Mouse (Mus musculus) limb, embryonic 14.5 days (tissue): Measurements from ENCODE around the gene Olfr826. TPM values are rescaled to one million over a fixed set of nuclear protein-coding genes. Genes with fewer than 3 reads are reported as not detected.

Source experiments
- ATAC-seq: fragments of 200-750 bp; cut with Nextera tagmentation; 2 replicates; pipeline ENCODE4 v1.8.0; 2017; ENCODE audit warnings: low read depth, moderate number of reproducible peaks, moderate TSS enrichment; ENCODE audit not compliant: low FRiP score
- DNase-seq: peaks from one replicate; pipeline ENCODE4 v3.0.0-alpha.2; 2015; ENCODE audit warnings: low spot score
- H3K27ac ChIP-seq: fragments of 300-500 bp; sonication (generic); replicated peaks from 2 replicates; pipeline ENCODE4 v1.5.1; 2014; ENCODE audit warnings: low read depth, mild to moderate bottlenecking, low read length, moderate library complexity, mixed read lengths
- H3K27me3 ChIP-seq: fragments of 300-500 bp; sonication (generic); 2 replicates; pipeline ENCODE4 v1.6.1; 2014; ENCODE audit warnings: low read length, mixed read lengths; ENCODE audit not compliant: control insufficient read depth, insufficient read depth
- H3K36me3 ChIP-seq: fragments of 300-500 bp; sonication (generic); 2 replicates; pipeline ENCODE4 v1.6.1; 2014; ENCODE audit warnings: mild to moderate bottlenecking, low read length, moderate library complexity, mixed read lengths; ENCODE audit not compliant: control insufficient read depth, insufficient read depth
- H3K4me1 ChIP-seq: fragments of 300-500 bp; sonication (generic); 2 replicates; pipeline ENCODE4 v1.6.1; 2014; ENCODE audit warnings: antibody characterized with exemption, low read length, mixed read lengths; ENCODE audit not compliant: control insufficient read depth, insufficient read depth
- H3K4me2 ChIP-seq: fragments of 300-500 bp; sonication (generic); replicated peaks from 2 replicates; pipeline ENCODE4 v1.6.1; 2014; ENCODE audit warnings: low read depth, mild to moderate bottlenecking, low read length, moderate library complexity; ENCODE audit not compliant: severe bottlenecking
- H3K4me3 ChIP-seq: fragments of 300-500 bp; sonication (generic); replicated peaks from 2 replicates; pipeline ENCODE4 v1.5.1; 2014; ENCODE audit warnings: low read length
- H3K9ac ChIP-seq: fragments of 300-500 bp; sonication (generic); 2 replicates; pipeline ENCODE4 v1.6.1; 2014; ENCODE audit warnings: mild to moderate bottlenecking, low read depth, low read length, moderate library complexity; ENCODE audit not compliant: severe bottlenecking
- H3K9me3 ChIP-seq: fragments of 300-500 bp; sonication (generic); 2 replicates; pipeline ENCODE4 v1.6.1; 2016; ENCODE audit warnings: low read length; ENCODE audit not compliant: control insufficient read depth
- POLR2A ChIP-seq: fragments of 200-500 bp; IDR thresholded peaks from 2 replicates; pipeline ENCODE4 v1.8.0; 2012; ENCODE audit warnings: inconsistent platforms, mild to moderate bottlenecking, moderate library complexity, borderline replicate concordance; ENCODE audit not compliant: insufficient read depth, insufficient read length; ENCODE audit errors: extremely low read depth
- WGBS: fragments of 180-500 bp; shearing (Covaris S2); extraction: QIAGEN DNeasy Blood & Tissue Kit; methylation state at CpG from one replicate; pipeline ENCODE4 v1.1.7; 2014; 5-methylcytosine and 5-hydroxymethylcytosine counted together
- polyA plus RNA-seq, 2 experiments: library from polyadenylated mRNA; depleted of rRNA in 1 of 2; stranded (reverse) in 1 of 2; unstranded in 1 of 2; fragments of >200 nt; fragmentation: Nextera tagmentation in 1 of 2; extraction: Ambion mirVana in 1 of 2; gene quantifications; 2 replicates each; pipeline versions ENCODE4 v1.2.1 to v1.2.3; 2012 to 2014

Gene Olfr826
- polyA plus RNA-seq (2012; rRNA removed) (not detected in 2 replicates), polyA plus RNA-seq (2014; fragmentation: Nextera tagmentation; extraction: Ambion mirVana) (not detected in 2 replicates)

- TF ChIP-seq POLR2A = no peak
- 67% methylated on average over 1 of the region's 1 CpGs for WGBS
These were observed at the start of gene Olfr826 for GRCm38 (mm10) chr10:130184086-130184485. Gene Olfr826, minus strand, starts transcription at chr10:130184186.

GRCm38 (mm10) chr10:130232117-130232516, 48.1 kb upstream of the Olfr826 start:
- no peak overlapping the region for H3K9ac ChIP-seq
- no peaks in the 10 kb centered on the region for H3K36me3 ChIP-seq
- H3K4me3 ChIP-seq = no peak overlapping the region
- 64% methylated on average over 1 of the region's 1 CpGs for WGBS
- ATAC-seq (no peak), DNase-seq (no peak)
- no peak overlapping the region for H3K4me2 ChIP-seq
- H3K4me1 ChIP-seq = no peaks in the 10 kb centered on the region
- no peak for TF ChIP-seq POLR2A
- H3K9me3 ChIP-seq = no peaks in the 10 kb centered on the region
- H3K27ac ChIP-seq = no peak overlapping the region
- H3K27me3 ChIP-seq = no peaks in the 10 kb centered on the region

More at GRCm38 (mm10) chr10:130184086-130184485, at the start of gene Olfr826:
- H3K4me3 ChIP-seq = no peak within 1 kb of the TSS
- no peaks in the 10 kb centered on the region for H3K9me3 ChIP-seq
- H3K36me3 ChIP-seq = no peaks in the 10 kb centered on the region
- DNase-seq (no peak), ATAC-seq (no peak)
- no peak within 1 kb of the TSS for H3K9ac ChIP-seq
- H3K27ac ChIP-seq = no peak within 1 kb of the TSS
- H3K27me3 ChIP-seq = no peaks in the 10 kb centered on the region
- H3K4me2 ChIP-seq = no peak within 1 kb of the TSS
- no peaks in the 10 kb centered on the region for H3K4me1 ChIP-seq

GRCm38 (mm10) chr10:130229584-130229983, 45.6 kb upstream of the Olfr826 start:
- H3K9me3 ChIP-seq = no peaks in the 10 kb centered on the region
- H3K4me3 ChIP-seq = no peak overlapping the region
- TF ChIP-seq POLR2A = no peak
- no peak overlapping the region for H3K4me2 ChIP-seq
- DNase-seq = no peak
- no peak overlapping the region for H3K27ac ChIP-seq
- H3K4me1 ChIP-seq = no peaks in the 10 kb centered on the region
- H3K9ac ChIP-seq = no peak overlapping the region
- ATAC-seq = no peak
- H3K36me3 ChIP-seq = no peaks in the 10 kb centered on the region
- H3K27me3 ChIP-seq = no peaks in the 10 kb centered on the region
- 78% methylated on average over 5 of the region's 5 CpGs for WGBS

- no peak overlapping the region for H3K27ac ChIP-seq
- peak; percentile 55 for DNase-seq
- H3K27me3 ChIP-seq = no peaks in the 10 kb centered on the region
- no peak for TF ChIP-seq POLR2A
- no peaks in the 10 kb centered on the region for H3K4me1 ChIP-seq
- no peak overlapping the region for H3K4me3 ChIP-seq
- no peaks in the 10 kb centered on the region for H3K9me3 ChIP-seq
- H3K36me3 ChIP-seq = no peaks in the 10 kb centered on the region
- peak; percentile 65; the same call in 1 of the 2 replicates for ATAC-seq
- no peak overlapping the region for H3K9ac ChIP-seq
- no peak overlapping the region for H3K4me2 ChIP-seq
- WGBS = 0% methylated on average over 1 of the region's 1 CpGs
These were observed 44.3 kb upstream of the Olfr826 start for GRCm38 (mm10) chr10:130228246-130228645.

- Histone ChIP-seq H3K4me2 (no peak overlapping the region), H3K27me3 (no peaks in the 10 kb centered on the region), H3K4me3 (no peak overlapping the region), H3K36me3 (no peaks in the 10 kb centered on the region), H3K4me1 (no peaks in the 10 kb centered on the region), H3K9me3 (no peaks in the 10 kb centered on the region), H3K9ac (no peak overlapping the region), H3K27ac (no peak overlapping the region)
- DNase-seq (no peak), ATAC-seq (no peak)
- TF ChIP-seq POLR2A = no peak
- 62% methylated on average over 3 of the region's 3 CpGs for WGBS
These were observed 41.0 kb upstream of the Olfr826 start for GRCm38 (mm10) chr10:130225034-130225433.

DNA sequence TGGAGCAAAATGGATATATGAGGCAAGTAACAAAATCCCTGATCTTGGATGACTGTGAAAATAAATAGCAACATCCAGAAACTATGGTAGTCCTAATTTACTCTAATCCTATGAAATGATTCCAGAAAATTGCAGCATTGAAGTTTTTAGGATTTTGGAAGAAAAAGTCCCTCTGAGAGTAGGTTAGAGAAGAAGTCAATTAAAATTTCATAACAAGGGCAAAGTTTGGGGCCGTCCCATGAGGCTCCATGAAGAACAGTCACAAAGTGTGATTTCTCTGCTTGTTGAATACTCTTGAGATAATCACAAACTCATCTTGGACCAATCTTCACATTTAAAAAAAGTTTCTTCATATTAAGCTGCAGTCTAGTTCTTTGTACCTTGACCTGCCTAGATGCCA, 30.3 kb upstream of the Olfr826 start, which contains the start of gene Olfr827:
Gene Olfr827, minus strand, starts transcription at position 101 of the 400 bp plus-strand sequence.
- Histone ChIP-seq H3K4me1 (no peaks in the 10 kb centered on the region), H3K4me2 (no peak within 1 kb of the TSS), H3K36me3 (no peaks in the 10 kb centered on the region), H3K9ac (no peak within 1 kb of the TSS), H3K27ac (no peak within 1 kb of the TSS), H3K27me3 (no peaks in the 10 kb centered on the region), H3K4me3 (no peak within 1 kb of the TSS), H3K9me3 (no peaks in the 10 kb centered on the region)
- WGBS = 82% methylated on average over 1 of the region's 1 CpGs
- ATAC-seq (no peak), DNase-seq (no peak)
- TF ChIP-seq POLR2A = no peak
